ENCODE assay signal across 9 mouse cellular contexts in genomic region chr7:126696886-126697285, GRCm38 (mm10). TPM values are rescaled to one million over a fixed set of nuclear protein-coding genes. Genes with fewer than 3 reads are reported as not detected.
DNase-seq lines count a peak whose midpoint lies in the region; ATAC-seq and TF ChIP-seq lines count a peak whose summit lies in the region.
"Had no signal": no experiment of that assay in that cellular context is flagged by ENCODE, and none has a peak within 500 bp of the region (broad histone marks: within the 10 kb centered on the region; RNA-seq: fewer than 3 reads in every experiment).

No protein-coding gene starts in this region.

- H3K4me2 ChIP-seq in lung, embryonic 14.5 days, result peak overlapping the region; percentile 94
- H3K4me2 ChIP-seq in embryonic facial prominence, embryonic 15.5 days (replicated peaks), result peak overlapping the region; percentile 86
- H3K4me2 ChIP-seq in intestine, postnatal 0 days (replicated peaks; ENCODE audit: low read depth), result peak overlapping the region; percentile 92
- H3K4me2 ChIP-seq in neural tube, embryonic 14.5 days (ENCODE audit: low read depth, low read length), result peak overlapping the region; percentile 93

- H3K9ac ChIP-seq in lung, embryonic 14.5 days, result peak overlapping the region; percentile 90
- H3K9ac ChIP-seq in embryonic facial prominence, embryonic 15.5 days, result 0 out of 2 replicates have a peak overlapping the region, but pooled peaks have one; percentile 78
- H3K9ac ChIP-seq in intestine, postnatal 0 days (ENCODE audit: low read depth, low read length), result no peak overlapping the region
- H3K9ac ChIP-seq in neural tube, embryonic 14.5 days (replicated peaks; ENCODE audit: low read depth, low read length), result peak overlapping the region; percentile 65; the same call in 1 of the 2 replicates

- H3K4me3 ChIP-seq in lung, embryonic 14.5 days (ENCODE audit: low read depth, low read length), result peak overlapping the region; percentile 81
- peak overlapping the region; percentile 72 for H3K4me3 ChIP-seq in embryonic facial prominence, embryonic 15.5 days (replicated peaks)
- H3K4me3 ChIP-seq in intestine, postnatal 0 days (ENCODE audit: low read depth, low read length), result peak overlapping the region; percentile 88; the same call in 1 of the 2 replicates
- peak overlapping the region; percentile 71 for H3K4me3 ChIP-seq in neural tube, embryonic 14.5 days (ENCODE audit: low read depth, low read length)

- H3K9me3 ChIP-seq in lung, embryonic 14.5 days (ENCODE audit: low read depth, low read length), result no peaks in the 10 kb centered on the region
- no peaks in the 10 kb centered on the region for H3K9me3 ChIP-seq in embryonic facial prominence, embryonic 15.5 days (replicated peaks)
- H3K9me3 ChIP-seq in intestine, postnatal 0 days (ENCODE audit: control insufficient read depth), result no peaks in the 10 kb centered on the region
- no peaks in the 10 kb centered on the region for H3K9me3 ChIP-seq in neural tube, embryonic 14.5 days (ENCODE audit: control insufficient read depth, low read length)

- no peak for TF ChIP-seq CTCF in lung, embryonic 14.5 days (IDR thresholded peaks at IDR 0.05; ENCODE audit: low read depth)
- TF ChIP-seq CTCF in intestine, postnatal 0 days (IDR thresholded peaks at IDR 0.05; ENCODE audit: low read depth), result no peak

- H3K27me3 ChIP-seq in lung, embryonic 14.5 days (ENCODE audit: insufficient read depth, low read length), result no peaks in the 10 kb centered on the region
- no peaks in the 10 kb centered on the region for H3K27me3 ChIP-seq in embryonic facial prominence, embryonic 15.5 days
- no peaks in the 10 kb centered on the region for H3K27me3 ChIP-seq in intestine, postnatal 0 days (replicated peaks; ENCODE audit: control insufficient read depth, insufficient read depth, low read length)
- H3K27me3 ChIP-seq in neural tube, embryonic 14.5 days (ENCODE audit: control insufficient read depth, insufficient read depth, low read length), result no peaks in the 10 kb centered on the region

- H3K4me1 ChIP-seq in lung, embryonic 14.5 days (ENCODE audit: insufficient read depth), result peaks cover 8% of the 10 kb centered on the region
- H3K4me1 ChIP-seq in embryonic facial prominence, embryonic 15.5 days, result peaks cover 29% of the 10 kb centered on the region
- H3K4me1 ChIP-seq in intestine, postnatal 0 days (replicated peaks; ENCODE audit: control insufficient read depth, insufficient read depth, low read length), result peaks cover 8% of the 10 kb centered on the region; the same call in 1 of the 2 replicates
- peaks cover 18% of the 10 kb centered on the region for H3K4me1 ChIP-seq in neural tube, embryonic 14.5 days (ENCODE audit: control insufficient read depth, insufficient read depth, low read length)

- WGBS in lung, embryonic 14.5 days, result 74% methylated on average over 3 of the region's 3 CpGs
- WGBS in embryonic facial prominence, embryonic 15.5 days, result 72% methylated on average over 3 of the region's 3 CpGs
- 73% methylated on average over 3 of the region's 3 CpGs for WGBS in intestine, postnatal 0 days
- 72% methylated on average over 3 of the region's 3 CpGs for WGBS in neural tube, embryonic 14.5 days

- DNase-seq in lung, embryonic 14.5 days, result no peak
- DNase-seq in lung, adult 18-20 months, result no peak
- DNase-seq in right cerebral cortex, adult 18-20 months, result no peak
- DNase-seq in urinary bladder, postnatal 36 days (ENCODE audit: low spot score in 2 of 2), result no peak
- DNase-seq: adrenal gland, postnatal 36 days had no signal

- no peak for ATAC-seq in lung, embryonic 14.5 days (ENCODE audit: insufficient read depth)
- ATAC-seq in embryonic facial prominence, embryonic 15.5 days (ENCODE audit: insufficient number of reproducible peaks, low FRiP score, low TSS enrichment, low read depth), result no peak
- ATAC-seq in intestine, postnatal 0 days, result no peak
- no peak for ATAC-seq in neural tube, embryonic 14.5 days (ENCODE audit: low read depth)
- no peak for ATAC-seq in cerebellum, adult (ENCODE audit: insufficient number of reproducible peaks, low FRiP score, low TSS enrichment)

- no peak overlapping the region for H3K27ac ChIP-seq in lung, embryonic 14.5 days (ENCODE audit: low read depth)
- H3K27ac ChIP-seq in embryonic facial prominence, embryonic 15.5 days (replicated peaks), result no peak overlapping the region
- no peak overlapping the region for H3K27ac ChIP-seq in intestine, postnatal 0 days (ENCODE audit: low read depth, low read length)
- no peak overlapping the region for H3K27ac ChIP-seq in neural tube, embryonic 14.5 days (ENCODE audit: low read depth, low read length)

- peaks cover 10% of the 10 kb centered on the region for H3K36me3 ChIP-seq in lung, embryonic 14.5 days (ENCODE audit: insufficient read depth)
- peaks cover 10% of the 10 kb centered on the region for H3K36me3 ChIP-seq in embryonic facial prominence, embryonic 15.5 days
- peaks cover 15% of the 10 kb centered on the region for H3K36me3 ChIP-seq in intestine, postnatal 0 days (ENCODE audit: control insufficient read depth, insufficient read depth)
- H3K36me3 ChIP-seq in neural tube, embryonic 14.5 days (ENCODE audit: control insufficient read depth, insufficient read depth, low read length), result peaks cover 7% of the 10 kb centered on the region

RNA-seq across cellular contexts. Expression of gene Slx1b, which starts 1.3 kb away (rescaled TPM):
- 8.9 and 9.7 TPM in 2 replicates for polyA plus RNA-seq in lung, embryonic 14.5 days (2014; fragmentation: Nextera tagmentation; extraction: Ambion mirVana)
- 9.8 and 12.5 TPM in 2 replicates for polyA plus RNA-seq in embryonic facial prominence, embryonic 15.5 days (2015; fragmentation: Nextera tagmentation; extraction: Ambion mirVana)
- 4.8 and 5.5 TPM in 2 replicates for polyA plus RNA-seq in intestine, postnatal 0 days (2015; fragmentation: Nextera tagmentation; extraction: Ambion mirVana)
- polyA plus RNA-seq in neural tube, embryonic 14.5 days (2014; fragmentation: Nextera tagmentation; extraction: Ambion mirVana), result 11.2 and 13.1 TPM in 2 replicates

RNA-seq across cellular contexts. Expression of gene Bola2, which starts 1.7 kb away (rescaled TPM):
- polyA plus RNA-seq in lung, embryonic 14.5 days (2014; fragmentation: Nextera tagmentation; extraction: Ambion mirVana), result 123 and 126 TPM in 2 replicates
- polyA plus RNA-seq in embryonic facial prominence, embryonic 15.5 days (2015; fragmentation: Nextera tagmentation; extraction: Ambion mirVana), result 121 TPM in 2 replicates
- 80.4 and 98.2 TPM in 2 replicates for polyA plus RNA-seq in intestine, postnatal 0 days (2015; fragmentation: Nextera tagmentation; extraction: Ambion mirVana)
- polyA plus RNA-seq in neural tube, embryonic 14.5 days (2014; fragmentation: Nextera tagmentation; extraction: Ambion mirVana), result 132 and 140 TPM in 2 replicates

RNA-seq across cellular contexts. Expression of gene Coro1a, which starts 10.7 kb away (rescaled TPM):
- 29.2 and 29.3 TPM in 2 replicates for polyA plus RNA-seq in lung, embryonic 14.5 days (2014; fragmentation: Nextera tagmentation; extraction: Ambion mirVana)
- polyA plus RNA-seq in embryonic facial prominence, embryonic 15.5 days (2015; fragmentation: Nextera tagmentation; extraction: Ambion mirVana), result 43.8 and 44.7 TPM in 2 replicates
- polyA plus RNA-seq in intestine, postnatal 0 days (2015; fragmentation: Nextera tagmentation; extraction: Ambion mirVana), result 21.5 TPM in 2 replicates
- polyA plus RNA-seq in neural tube, embryonic 14.5 days (2014; fragmentation: Nextera tagmentation; extraction: Ambion mirVana), result 98.8 and 104 TPM in 2 replicates

RNA-seq across cellular contexts. Expression of gene Sult1a1, which starts 20.7 kb away (rescaled TPM):
- polyA plus RNA-seq in lung, embryonic 14.5 days (2014; fragmentation: Nextera tagmentation; extraction: Ambion mirVana), result 1.4 and 2.6 TPM in 2 replicates
- polyA plus RNA-seq in embryonic facial prominence, embryonic 15.5 days (2015; fragmentation: Nextera tagmentation; extraction: Ambion mirVana), result 10.0 and 12.2 TPM in 2 replicates
- 6.8 and 8.2 TPM in 2 replicates for polyA plus RNA-seq in intestine, postnatal 0 days (2015; fragmentation: Nextera tagmentation; extraction: Ambion mirVana)
- 0.59 and 2.2 TPM in 2 replicates for polyA plus RNA-seq in neural tube, embryonic 14.5 days (2014; fragmentation: Nextera tagmentation; extraction: Ambion mirVana)

RNA-seq across cellular contexts. Expression of gene Sgf29, which starts 47.8 kb away (rescaled TPM):
- polyA plus RNA-seq in lung, embryonic 14.5 days (2014; fragmentation: Nextera tagmentation; extraction: Ambion mirVana), result 49.5 and 61.3 TPM in 2 replicates
- 43.4 and 49.5 TPM in 2 replicates for polyA plus RNA-seq in embryonic facial prominence, embryonic 15.5 days (2015; fragmentation: Nextera tagmentation; extraction: Ambion mirVana)
- polyA plus RNA-seq in intestine, postnatal 0 days (2015; fragmentation: Nextera tagmentation; extraction: Ambion mirVana), result 21.7 and 25.8 TPM in 2 replicates
- polyA plus RNA-seq in neural tube, embryonic 14.5 days (2014; fragmentation: Nextera tagmentation; extraction: Ambion mirVana), result 58.0 and 61.5 TPM in 2 replicates
